Mouse (Mus musculus): Measurements from ENCODE around the gene Olfr965.
"Not testable (repeated sequence)": the region's sequence is repeated elsewhere in the genome, so short reads cannot be mapped to it uniquely, and the experiment has no call there.

The Olfr965 gene
- long read RNA-seq, experiment 1 = 0 reads
- long read RNA-seq, experiment 2 = 0 reads

DNA sequence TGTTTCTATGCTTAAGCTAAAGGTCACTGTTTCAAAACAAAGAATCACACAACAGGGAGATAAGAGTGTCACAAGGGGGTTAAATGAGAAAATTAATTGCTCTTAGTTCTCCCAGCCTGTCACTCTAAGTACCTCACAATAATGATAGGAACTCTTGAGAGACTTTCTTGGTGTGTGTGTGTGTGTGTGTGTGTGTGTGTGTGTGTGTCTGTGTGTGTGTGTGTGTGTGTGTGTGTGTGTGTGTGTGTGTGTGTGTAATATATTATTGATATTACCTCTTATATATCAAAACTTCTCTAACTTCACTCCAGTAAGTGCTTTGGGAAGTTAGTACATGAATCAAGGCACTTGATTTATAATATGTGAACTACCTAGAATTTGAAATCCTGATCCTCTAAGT, at the start of gene Olfr965:
Olfr965 (plus strand) TSS at position 301 of the 400 bp plus-strand sequence.
- intact Hi-C loops (cut with DNase I) = no loop called here

DNA sequence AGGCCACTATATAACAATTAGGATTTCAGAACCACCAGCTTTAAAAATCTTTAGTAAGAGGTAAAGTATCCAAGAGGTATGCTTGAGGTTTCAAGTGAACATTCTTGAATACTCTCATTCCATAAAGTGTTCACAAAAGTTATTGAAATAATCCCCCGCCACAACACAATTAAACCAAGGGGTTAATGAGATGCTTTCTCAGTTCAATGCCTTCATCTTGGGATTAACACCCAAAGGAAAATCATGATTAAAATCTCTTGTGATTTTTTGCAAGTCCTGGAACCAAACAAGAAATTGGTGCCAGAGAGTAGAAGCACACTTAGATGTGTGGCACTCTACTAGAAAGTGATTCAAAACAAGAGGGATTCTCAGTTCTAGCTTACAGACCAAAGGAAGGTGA, 44.2 kb upstream of the Olfr965 start, which contains the start of gene Olfr963:
Olfr963 (plus strand) TSS at position 301 of the 400 bp plus-strand sequence.
- intact Hi-C loops (cut with DNase I) = no loop called here

DNA sequence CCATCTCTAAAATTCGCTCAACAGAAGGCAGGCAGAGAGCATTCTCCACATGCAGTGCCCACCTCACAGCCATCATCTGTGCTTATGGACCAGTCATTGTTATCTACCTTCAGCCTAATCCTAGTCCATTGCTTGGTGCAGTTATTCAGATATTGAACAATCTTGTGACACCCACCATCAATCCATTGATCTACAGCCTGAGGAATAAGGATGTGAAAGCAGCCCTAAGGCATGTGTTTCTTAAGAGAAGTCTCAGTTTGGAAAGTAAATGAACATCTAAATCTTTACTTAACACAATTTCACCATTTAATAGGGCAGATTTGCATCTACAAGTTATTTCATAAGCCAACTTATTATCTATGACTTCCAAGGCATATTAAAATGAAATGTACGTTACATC, 41.4 kb upstream of the Olfr965 start:
- intact Hi-C loops (cut with DNase I) = no loop called here

DNA sequence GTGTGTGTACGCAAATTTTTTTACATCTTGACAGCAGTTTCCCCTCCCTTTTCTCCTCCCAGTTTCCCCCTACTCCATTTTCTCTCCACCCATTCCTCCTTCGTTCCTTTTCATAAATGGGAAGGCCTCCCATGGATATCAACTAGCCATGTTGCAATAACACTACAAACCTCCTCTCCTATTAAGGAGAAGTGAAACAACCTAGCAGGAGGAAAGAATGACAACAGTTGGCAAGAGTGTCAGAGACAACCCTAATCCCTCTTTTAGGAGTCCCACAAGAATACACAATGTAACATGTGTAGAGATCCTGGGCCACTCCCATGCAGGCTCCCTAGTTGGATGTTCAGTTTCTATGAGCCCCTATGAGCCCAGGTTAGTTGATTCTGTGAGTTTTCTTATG, 36.3 kb upstream of the Olfr965 start:
- intact Hi-C loops (cut with DNase I) = no loop called here

DNA sequence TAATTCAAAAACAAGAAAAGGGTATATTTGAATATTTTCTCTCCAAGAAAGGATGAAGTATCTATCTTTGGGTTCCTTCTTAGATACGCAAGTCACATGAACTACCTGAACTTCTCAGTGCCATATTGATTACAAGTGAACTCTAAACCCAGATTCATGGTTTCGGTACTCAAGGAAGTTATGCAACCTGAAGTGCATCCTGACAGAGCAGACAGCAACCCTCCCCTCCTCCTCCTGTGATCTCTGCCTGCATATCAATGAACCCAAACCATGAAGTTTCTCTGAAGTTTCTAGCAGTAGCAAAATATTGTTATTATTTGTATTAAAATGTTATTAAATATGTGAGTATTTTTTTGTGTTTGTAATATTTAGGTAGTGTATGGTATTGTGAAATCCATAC, 32.6 kb upstream of the Olfr965 start:
- intact Hi-C loops (cut with DNase I) = no loop called here

DNA sequence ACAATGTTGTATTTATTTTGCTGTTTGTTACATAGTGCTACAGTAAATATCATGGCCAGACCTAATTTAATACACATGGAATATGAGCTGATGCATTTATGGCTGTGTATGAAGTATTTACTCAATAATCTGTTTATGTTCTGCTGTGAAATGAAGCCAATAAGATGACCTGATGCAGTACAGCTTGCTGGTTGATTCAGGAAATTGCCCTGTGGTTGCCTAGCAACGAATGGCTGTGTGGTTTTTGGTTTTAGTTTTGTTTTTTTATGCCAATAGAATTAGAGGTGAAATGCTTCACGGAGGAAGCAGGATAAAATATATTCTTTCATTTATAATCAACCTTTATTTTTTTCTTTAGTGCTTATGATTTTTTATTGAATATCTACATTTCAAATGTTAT, 31.9 kb upstream of the Olfr965 start:
- intact Hi-C loops (cut with DNase I) = no loop called here

DNA sequence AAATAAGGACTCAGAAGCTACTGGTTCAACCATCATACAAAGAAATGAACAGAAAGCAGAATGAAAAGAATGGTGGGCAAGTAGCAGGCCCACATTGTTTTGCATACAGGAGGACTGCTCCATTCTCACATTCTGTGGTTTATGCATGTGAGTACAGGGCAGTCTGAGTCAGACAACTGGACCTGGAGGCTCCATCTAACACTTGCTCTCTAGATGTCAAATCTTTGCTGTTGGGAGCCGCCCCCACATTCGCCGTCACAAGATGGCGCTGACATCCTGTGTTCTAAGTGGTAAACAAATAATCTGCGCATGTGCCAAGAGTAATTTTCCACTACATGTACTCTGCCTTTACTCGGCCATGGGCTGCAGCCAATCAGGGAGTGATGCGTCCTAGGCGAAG, 10.0 kb upstream of the Olfr965 start:
- intact Hi-C loops (cut with DNase I) = not testable (repeated sequence)

- intact Hi-C loops (cut with DNase I) = no loop called here
These were observed 4.1 kb upstream of the Olfr965 start, which contains the start of gene Olfr149 for GRCm38 (mm10) chr9:39707017-39707416. Gene Olfr149 (minus strand): TSS chr9:39707117.

- intact Hi-C loops (cut with DNase I) = no loop called here
These were observed 2.2 kb upstream of the Olfr965 start for GRCm38 (mm10) chr9:39708958-39709357.

- intact Hi-C loops (cut with DNase I) = no loop called here
These were observed 19.5 kb downstream of the Olfr965 start, which contains the start of gene Olfr150 for GRCm38 (mm10) chr9:39730678-39731077. Gene Olfr150 (plus strand): TSS chr9:39730978.

GRCm38 (mm10) chr9:39740741-39741140, 29.6 kb downstream of the Olfr965 start:
- intact Hi-C loops (cut with DNase I) = no loop called here

DNA sequence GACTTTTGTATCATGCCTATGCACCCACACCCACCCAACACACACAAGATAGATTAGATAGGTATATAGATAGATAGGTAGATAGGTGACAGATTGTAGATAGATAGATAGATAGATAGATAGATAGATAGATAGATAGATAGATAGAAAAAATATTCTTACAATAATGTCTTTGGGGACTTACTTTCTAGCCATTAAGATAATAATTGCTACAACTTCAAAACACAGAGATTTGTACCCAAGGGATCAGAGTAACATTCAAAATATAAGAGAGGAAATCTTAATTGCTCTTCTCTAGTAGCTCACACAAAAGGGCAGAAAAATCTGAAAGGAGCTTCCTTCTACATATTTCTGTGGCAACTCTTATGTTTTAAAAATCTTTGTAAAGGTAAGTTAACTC, 34.8 kb downstream of the Olfr965 start, which contains the start of gene Olfr967:
Olfr967 (plus strand) TSS at position 301 of the 400 bp plus-strand sequence.
- intact Hi-C loops (cut with DNase I) = no loop called here

GRCm38 (mm10) chr9:39746428-39746827, 35.3 kb downstream of the Olfr965 start:
- intact Hi-C loops (cut with DNase I) = no loop called here

Measured in adrenal gland (tissue).